Mouse (Mus musculus) MEL (cell line): ENCODE measurements around the gene 4921517D22Rik. TPM values are rescaled to one million over a fixed set of nuclear protein-coding genes. Genes with fewer than 3 reads are reported as not detected.
A peak's percentile ranks its signal among the peaks of the same experiment; 100 is the strongest.

Source experiments
- DNase-seq: peaks from one replicate; pipeline ENCODE4 v3.0.0; 2011; ENCODE audit warnings: low read depth, low spot score
- H3K27ac ChIP-seq: 2 replicates; pipeline ENCODE4 v1.5.1; 2012; ENCODE audit warnings: low read depth, mild to moderate bottlenecking, control low read depth, low read length, moderate library complexity; ENCODE audit not compliant: control insufficient read depth
- H3K27me3 ChIP-seq, 2 experiments: fragments of 150-350 bp in 1 of 2; sonication (generic) in 1 of 2; 2 replicates each; pipeline ENCODE4 v1.6.1; 2012; ENCODE audit warnings: low read length in 2 of 2, mild to moderate bottlenecking in 2 of 2, improper control_type of control experiment in 1 of 2, moderate library complexity in 1 of 2; ENCODE audit not compliant: insufficient read depth in 2 of 2, control insufficient read depth in 1 of 2
- H3K36me3 ChIP-seq, 2 experiments: 2 replicates each; pipeline ENCODE4 v1.6.1; 2012 to 2014; ENCODE audit warnings: low read length in 2 of 2, improper control_type of control experiment in 1 of 2, inconsistent platforms in 1 of 2, mild to moderate bottlenecking in 1 of 2; ENCODE audit not compliant: insufficient read depth in 2 of 2, control insufficient read depth in 1 of 2
- H3K4me1 ChIP-seq, 2 experiments: fragments of 150-350 bp in 1 of 2; sonication (generic) in 1 of 2; 2 replicates each; pipeline ENCODE4 v1.6.1; 2012; ENCODE audit warnings: low read length in 2 of 2, improper control_type of control experiment in 1 of 2, mild to moderate bottlenecking in 1 of 2; ENCODE audit not compliant: insufficient read depth in 2 of 2, control insufficient read depth in 1 of 2
- H3K4me3 ChIP-seq, 2 experiments: fragments of 150-350 bp in 1 of 2; sonication (generic) in 1 of 2; 2 replicates each; pipeline ENCODE4 v1.5.1; 2012; ENCODE audit warnings: low read depth in 2 of 2, low read length in 2 of 2, mild to moderate bottlenecking in 2 of 2, moderate library complexity in 2 of 2, control low read depth in 1 of 2, improper control_type of control experiment in 1 of 2; ENCODE audit not compliant: control insufficient read depth in 1 of 2, insufficient read depth in 1 of 2
- H3K79me2 ChIP-seq: 2 replicates; pipeline ENCODE4 v1.6.1; 2012; ENCODE audit warnings: mild to moderate bottlenecking, low read length, moderate library complexity; ENCODE audit not compliant: control insufficient read depth, poor library complexity, insufficient read depth
- H3K9ac ChIP-seq: 2 replicates; pipeline ENCODE4 v1.6.1; 2012; ENCODE audit warnings: low read depth, mild to moderate bottlenecking, control low read depth, low read length, moderate library complexity; ENCODE audit not compliant: control insufficient read depth, poor library complexity, severe bottlenecking
- H3K9me3 ChIP-seq: fragments of 150-350 bp; sonication (generic); replicated peaks from 2 replicates; pipeline ENCODE4 v1.6.1; 2012; ENCODE audit warnings: mild to moderate bottlenecking, low read length, improper control_type of control experiment, moderate library complexity; ENCODE audit not compliant: insufficient read depth
- BHLHE40 ChIP-seq: IDR thresholded peaks from 2 replicates; pipeline ENCODE4 v1.6.1; 2012; ENCODE audit warnings: low read depth, mild to moderate bottlenecking, inconsistent platforms, low read length, improper control_type of control experiment, borderline replicate concordance
- CHD2 ChIP-seq: IDR thresholded peaks from 2 replicates; pipeline ENCODE4 v1.6.1; 2011; ENCODE audit warnings: low read length, improper control_type of control experiment
- E2F4 ChIP-seq: IDR thresholded peaks from 2 replicates; pipeline ENCODE4 v1.6.1; 2011; ENCODE audit warnings: low read depth, low read length, improper control_type of control experiment, borderline replicate concordance
- ELF1 ChIP-seq: IDR thresholded peaks from 2 replicates; pipeline ENCODE4 v1.6.1; 2014; ENCODE audit warnings: low read depth, mild to moderate bottlenecking, inconsistent platforms, low read length, improper control_type of control experiment, moderate library complexity
- EP300 ChIP-seq, 2 experiments: IDR thresholded peaks; 2 replicates each; pipeline ENCODE4 v1.6.1; 2011; ENCODE audit warnings: improper control_type of control experiment in 2 of 2, low read length in 2 of 2, low read depth in 1 of 2, mild to moderate bottlenecking in 1 of 2
- ETS1 ChIP-seq: IDR thresholded peaks from 2 replicates; pipeline ENCODE4 v1.6.1; 2012; ENCODE audit warnings: low read depth, mild to moderate bottlenecking, inconsistent platforms, low read length, improper control_type of control experiment, moderate library complexity
- GABPA ChIP-seq: IDR thresholded peaks from 2 replicates; pipeline ENCODE4 v1.6.1; 2012; ENCODE audit warnings: low read depth, mild to moderate bottlenecking, inconsistent platforms, low read length, improper control_type of control experiment, moderate library complexity
- GATA1 ChIP-seq: IDR thresholded peaks from 2 replicates; pipeline ENCODE4 v1.6.1; 2011; ENCODE audit warnings: low read depth, low read length, improper control_type of control experiment
- HCFC1 ChIP-seq: IDR thresholded peaks from 2 replicates; pipeline ENCODE4 v1.6.1; 2012; ENCODE audit warnings: low read depth, mild to moderate bottlenecking, inconsistent platforms, low read length, improper control_type of control experiment, moderate library complexity
- JUND ChIP-seq: IDR thresholded peaks from 2 replicates; pipeline ENCODE4 v1.6.1; 2011; ENCODE audit warnings: low read depth, mild to moderate bottlenecking, improper control_type of control experiment, low read length
- MAFK ChIP-seq: IDR thresholded peaks from 2 replicates; pipeline ENCODE4 v1.6.1; 2011; ENCODE audit warnings: low read depth, mild to moderate bottlenecking, low read length, improper control_type of control experiment, borderline replicate concordance
- MAZ ChIP-seq: IDR thresholded peaks from 2 replicates; pipeline ENCODE4 v1.6.1; 2012; ENCODE audit warnings: low read depth, mild to moderate bottlenecking, inconsistent platforms, low read length, improper control_type of control experiment
- MEF2A ChIP-seq: IDR thresholded peaks from 2 replicates; pipeline ENCODE4 v1.6.1; 2014; ENCODE audit warnings: low read depth, mild to moderate bottlenecking, inconsistent platforms, low read length, improper control_type of control experiment; ENCODE audit not compliant: poor library complexity, insufficient replicate concordance, severe bottlenecking; ENCODE audit errors: extremely low read depth
- MXI1 ChIP-seq: IDR thresholded peaks from 2 replicates; pipeline ENCODE4 v1.6.1; 2011; ENCODE audit warnings: mild to moderate bottlenecking, low read depth, low read length, improper control_type of control experiment
- MYB ChIP-seq: IDR thresholded peaks from 2 replicates; pipeline ENCODE4 v1.6.1; 2011; ENCODE audit warnings: mild to moderate bottlenecking, low read depth, low read length, improper control_type of control experiment
- MYC ChIP-seq: IDR thresholded peaks from 2 replicates; pipeline ENCODE4 v1.6.1; 2011; ENCODE audit warnings: low read depth, mild to moderate bottlenecking, low read length, improper control_type of control experiment, moderate library complexity
- NELFE ChIP-seq: IDR thresholded peaks from 2 replicates; pipeline ENCODE4 v1.6.1; 2011; ENCODE audit warnings: low read depth, low read length, improper control_type of control experiment
- NRF1 ChIP-seq: IDR thresholded peaks from 2 replicates; pipeline ENCODE4 v1.6.1; 2014; ENCODE audit warnings: low read depth, mild to moderate bottlenecking, inconsistent platforms, low read length, improper control_type of control experiment, moderate library complexity; ENCODE audit not compliant: poor library complexity, insufficient read depth, severe bottlenecking
- POLR2A ChIP-seq, 2 experiments: IDR thresholded peaks; 2 replicates each; pipeline ENCODE4 v1.6.1; 2011 to 2012; ENCODE audit warnings: low read length in 2 of 2, mild to moderate bottlenecking in 2 of 2, control low read depth in 1 of 2, improper control_type of control experiment in 1 of 2, low read depth in 1 of 2, moderate library complexity in 1 of 2; ENCODE audit not compliant: control insufficient read depth in 1 of 2, insufficient read depth in 1 of 2, poor library complexity in 1 of 2
- POLR2AphosphoS2 ChIP-seq: IDR thresholded peaks from 2 replicates; pipeline ENCODE4 v1.6.1; 2011; ENCODE audit warnings: low read length, improper control_type of control experiment
- RAD21 ChIP-seq: IDR thresholded peaks from 2 replicates; pipeline ENCODE4 v1.6.1; 2011; ENCODE audit warnings: mild to moderate bottlenecking, low read depth, low read length, improper control_type of control experiment
- RCOR1 ChIP-seq: IDR thresholded peaks from 2 replicates; pipeline ENCODE4 v1.6.1; 2012; ENCODE audit warnings: low read depth, mild to moderate bottlenecking, inconsistent platforms, low read length, improper control_type of control experiment
- SMC3 ChIP-seq: IDR thresholded peaks from 2 replicates; pipeline ENCODE4 v1.6.1; 2011; ENCODE audit warnings: low read depth, low read length, improper control_type of control experiment
- TCF12 ChIP-seq: IDR thresholded peaks from 2 replicates; pipeline ENCODE4 v1.6.1; 2014; ENCODE audit warnings: low read depth, mild to moderate bottlenecking, inconsistent platforms, low read length, improper control_type of control experiment, moderate library complexity
- USF1 ChIP-seq: IDR thresholded peaks from 2 replicates; pipeline ENCODE4 v1.6.1; 2014; ENCODE audit warnings: low read depth, mild to moderate bottlenecking, inconsistent platforms, low read length, improper control_type of control experiment, moderate library complexity
- USF2 ChIP-seq, 2 experiments: IDR thresholded peaks; 2 replicates each; pipeline ENCODE4 v1.6.1; 2011 to 2012; ENCODE audit warnings: improper control_type of control experiment in 2 of 2, low read length in 2 of 2, borderline replicate concordance in 1 of 2, inconsistent platforms in 1 of 2, low read depth in 1 of 2, mild to moderate bottlenecking in 1 of 2; ENCODE audit not compliant: insufficient read depth in 1 of 2
- ZC3H11A ChIP-seq: IDR thresholded peaks from 2 replicates; pipeline ENCODE4 v1.6.1; 2012; ENCODE audit warnings: low read depth, mild to moderate bottlenecking, inconsistent platforms, low read length, improper control_type of control experiment
- ZMIZ1 ChIP-seq: IDR thresholded peaks from 2 replicates; pipeline ENCODE4 v1.6.1; 2012; ENCODE audit warnings: low read depth, mild to moderate bottlenecking, inconsistent platforms, low read length, improper control_type of control experiment, moderate library complexity
- ZNF384 ChIP-seq: IDR thresholded peaks from 2 replicates; pipeline ENCODE4 v1.6.1; 2012; ENCODE audit warnings: low read depth, mild to moderate bottlenecking, inconsistent platforms, low read length, improper control_type of control experiment
- polyA plus RNA-seq, 2 experiments: library from polyadenylated mRNA; stranded (reverse) in 1 of 2; unstranded in 1 of 2; fragments of >175 nt in 1 of 2; fragments of >200 nt in 1 of 2; gene quantifications; 2 replicates each; pipeline versions ENCODE4 v1.2.1 to v1.2.4; 2012; ENCODE audit warnings: low replicate concordance in 2 of 2, low read depth in 1 of 2; ENCODE audit not compliant: insufficient read length in 2 of 2, insufficient read depth in 1 of 2, missing spikeins in 1 of 2
- total RNA-seq: library from RNA; depleted of rRNA; stranded (reverse); fragments of 300-350 nt; gene quantifications from 2 replicates; pipeline ENCODE4 v1.2.3, GENCODE M21; 2012

The 4921517D22Rik gene
- total and polyA plus RNA-seq, 3 experiments: not detected

DNA sequence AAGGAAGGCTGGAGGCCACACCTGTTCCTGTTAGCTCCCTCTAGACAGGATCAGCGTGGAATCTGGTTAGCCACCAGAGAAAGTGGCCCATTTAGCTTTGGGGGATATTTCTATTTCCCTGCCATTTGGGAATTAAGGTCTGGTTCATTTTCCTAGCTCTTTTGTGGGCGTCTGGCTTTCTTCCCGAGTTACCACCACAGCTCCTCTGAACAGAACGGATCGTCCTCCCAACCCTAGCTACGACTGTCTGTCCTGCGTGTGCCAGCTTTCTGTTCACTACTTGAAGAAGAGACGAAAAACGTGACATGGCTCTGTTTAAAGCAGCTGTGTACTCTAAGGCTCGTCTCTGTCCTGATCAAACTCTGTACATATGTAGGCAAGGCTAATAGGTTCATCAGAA, 24.0 kb downstream of the 4921517D22Rik start:
- no peak for DNase-seq
- Histone ChIP-seq H3K9me3 (no peaks in the 10 kb centered on the region), H3K36me3 (peaks cover 0 to 24% of the 10 kb centered on the region in 2 experiments; a peak in 2 of 4 replicates), H3K27me3 (no peaks in the 10 kb centered on the region), H3K9ac (no peak overlapping the region), H3K4me3 (no peak overlapping the region), H3K79me2 (peaks cover 15% of the 10 kb centered on the region), H3K4me1 (peaks cover 5 to 30% of the 10 kb centered on the region in 2 experiments), H3K27ac (no peak overlapping the region)
- TF ChIP-seq E2F4 (no peak), ZC3H11A (no peak), MXI1 (no peak), ZMIZ1 (no peak), MYB (no peak), MYC (no peak), SMC3 (no peak), NELFE (no peak), TCF12 (no peak), BHLHE40 (no peak), RCOR1 (no peak), MAFK (no peak), USF2 (IDR thresholded peaks at IDR 0.05; ENCODE audit: borderline replicate concordance in 1 of 2, insufficient read depth in 1 of 2, low read depth in 1 of 2, low read length in 2 of 2) (no peak), ELF1 (no peak), ETS1 (no peak)

GRCm38 (mm10) chr13:59668501-59669093, 25.3 kb downstream of the 4921517D22Rik start:
- Histone ChIP-seq H3K4me1 (peaks cover 5 to 25% of the 10 kb centered on the region in 2 experiments), H3K27me3 (no peaks in the 10 kb centered on the region), H3K9me3 (no peaks in the 10 kb centered on the region), H3K4me3 (peak overlapping the region; percentile 50 to 52), H3K27ac (peak overlapping the region; percentile 90), H3K9ac (peak overlapping the region; percentile 50), H3K79me2 (peaks cover 6% of the 10 kb centered on the region; the same call in 1 of the 2 replicates), H3K36me3 (peaks cover 0 to 22% of the 10 kb centered on the region in 2 experiments; a peak in 2 of 4 replicates)
- DNase-seq: peak; percentile 91
- peak in 1 of 2 experiments; percentile 46; a peak in 1 of 4 replicates for TF ChIP-seq POLR2A (IDR thresholded peaks at IDR 0.05; ENCODE audit: control insufficient read depth in 1 of 2, insufficient read depth in 1 of 2, low read depth in 1 of 2, low read length in 2 of 2, poor library complexity in 1 of 2)
- TF ChIP-seq EP300 (IDR thresholded peaks at IDR 0.05; ENCODE audit: low read depth in 1 of 2, low read length in 2 of 2): peak; percentile 76 to 80
- TF ChIP-seq USF2 (IDR thresholded peaks at IDR 0.05; ENCODE audit: borderline replicate concordance in 1 of 2, insufficient read depth in 1 of 2, low read depth in 1 of 2, low read length in 2 of 2): no peak
- TF ChIP-seq MAZ: no peak
- TF ChIP-seq ZC3H11A: no peak
- TF ChIP-seq USF1: peak; percentile 64
- no peak for TF ChIP-seq JUND
- no peak for TF ChIP-seq MEF2A
- TF ChIP-seq BHLHE40: no peak
- no peak; the same call in none of the 2 replicates for TF ChIP-seq HCFC1
- no peak for TF ChIP-seq RAD21
- TF ChIP-seq TCF12: no peak; the same call in 1 of the 2 replicates
- peak; percentile 75 for TF ChIP-seq GATA1
- TF ChIP-seq MXI1: peak; percentile 88
- no peak for TF ChIP-seq ZNF384
- no peak for TF ChIP-seq NRF1
- TF ChIP-seq CHD2: no peak
- no peak for TF ChIP-seq GABPA
- peak; percentile 44; the same call in 1 of the 2 replicates for TF ChIP-seq ETS1
- no peak for TF ChIP-seq POLR2AphosphoS2
- no peak for TF ChIP-seq SMC3
- TF ChIP-seq ELF1: peak; percentile 72; the same call in 1 of the 2 replicates
